Mouse (Mus musculus) liver, embryonic 16.5 days (tissue): ENCODE results near the gene Zbtb4. TPM values are rescaled to one million over a fixed set of nuclear protein-coding genes. Genes with fewer than 3 reads are reported as not detected.
"Not testable (repeated sequence)": the region's sequence is repeated elsewhere in the genome, so short reads cannot be mapped to it uniquely, and the experiment has no call there.

ENCODE experiments used
- ATAC-seq: fragments of 200-750 bp; cut with Nextera tagmentation; 2 replicates; pipeline ENCODE4 v1.8.0; 2017; ENCODE audit warnings: low read depth, mild to moderate bottlenecking, moderate number of reproducible peaks, moderate library complexity
- H3K27ac ChIP-seq: fragments of 300-500 bp; sonication (generic); 2 replicates; pipeline ENCODE4 v1.5.1; 2014; ENCODE audit warnings: mild to moderate bottlenecking, low read length
- H3K27me3 ChIP-seq: fragments of 300-500 bp; sonication (generic); 2 replicates; pipeline ENCODE4 v1.6.1; 2014; ENCODE audit warnings: low read depth, low read length, mixed read lengths; ENCODE audit not compliant: control insufficient read depth, insufficient read depth
- H3K36me3 ChIP-seq: fragments of 300-500 bp; sonication (generic); 2 replicates; pipeline ENCODE4 v1.6.1; 2014; ENCODE audit warnings: mild to moderate bottlenecking; ENCODE audit not compliant: control insufficient read depth, insufficient read depth
- H3K4me1 ChIP-seq: fragments of 300-500 bp; sonication (generic); 2 replicates; pipeline ENCODE4 v1.6.1; 2014; ENCODE audit warnings: low read depth, low read length, mixed read lengths; ENCODE audit not compliant: control insufficient read depth
- H3K4me2 ChIP-seq: fragments of 300-500 bp; sonication (generic); 2 replicates; pipeline ENCODE4 v1.6.1; 2014; ENCODE audit warnings: low read depth, low read length, mixed read lengths
- H3K4me3 ChIP-seq: fragments of 300-500 bp; sonication (generic); 2 replicates; pipeline ENCODE4 v1.5.1; 2014; ENCODE audit warnings: low read depth, mild to moderate bottlenecking, low read length
- H3K9ac ChIP-seq: fragments of 300-500 bp; sonication (generic); 2 replicates; pipeline ENCODE4 v1.6.1; 2014; ENCODE audit warnings: low read depth, low read length
- H3K9me3 ChIP-seq: fragments of 300-500 bp; sonication (generic); replicated peaks from 2 replicates; pipeline ENCODE4 v1.6.1; 2016; ENCODE audit warnings: low read length; ENCODE audit not compliant: control insufficient read depth
- WGBS: fragments of 180-500 bp; shearing (Covaris S2); extraction: QIAGEN DNeasy Blood & Tissue Kit; methylation state at CpG from one replicate; pipeline ENCODE4 v1.1.7; 2014; ENCODE audit not compliant: insufficient replicate concordance; 5-methylcytosine and 5-hydroxymethylcytosine counted together
- polyA plus RNA-seq: library from polyadenylated mRNA; unstranded; fragments of >200 nt; fragmentation: Nextera tagmentation; extraction: Ambion mirVana; gene quantifications from 2 replicates; pipeline ENCODE4 v1.2.1, GENCODE M21; 2015

The Zbtb4 gene
- polyA plus RNA-seq, 1 experiment from 2014 or later, result 0.61 TPM

DNA sequence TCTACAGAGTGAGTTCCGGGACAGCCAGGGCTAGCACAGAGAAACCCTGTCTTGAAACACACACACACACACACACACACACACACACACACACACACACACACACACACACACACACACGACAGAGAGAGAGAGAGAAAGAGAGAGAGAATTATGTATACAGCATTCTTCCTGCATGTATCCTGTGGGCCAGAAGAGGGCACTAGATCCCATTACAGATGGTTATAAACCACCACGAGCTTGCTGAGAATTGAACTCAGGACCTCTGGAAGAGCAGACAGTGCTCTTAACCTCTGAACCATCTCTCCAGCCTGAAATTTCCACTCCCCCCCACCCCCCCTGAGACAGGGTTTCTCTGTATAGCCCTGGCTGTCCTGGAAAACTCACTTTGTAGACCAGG is 34.3 kb upstream of the Zbtb4 start:
- peaks cover 26% of the 10 kb centered on the region for H3K36me3 ChIP-seq
- not testable (repeated sequence) for ATAC-seq, H3K9me3 ChIP-seq, H3K27ac ChIP-seq, H3K4me1 ChIP-seq, H3K9ac ChIP-seq, H3K4me3 ChIP-seq, H3K4me2 ChIP-seq, H3K27me3 ChIP-seq
- WGBS, result 65% methylated on average over 2 of the region's 3 CpGs

- peak; percentile 67 for ATAC-seq
- Histone ChIP-seq H3K4me2 (no peak overlapping the region), H3K9ac (no peak overlapping the region), H3K27ac (no peak overlapping the region), H3K4me1 (peaks cover 39% of the 10 kb centered on the region), H3K4me3 (no peak overlapping the region), H3K36me3 (peaks cover 12% of the 10 kb centered on the region), H3K9me3 (no peaks in the 10 kb centered on the region), H3K27me3 (no peaks in the 10 kb centered on the region)
- WGBS, result 27% methylated on average over 3 of the region's 3 CpGs
These were observed 14.1 kb upstream of the Zbtb4 start for GRCm38 (mm10) chr11:69751635-69752034.

- H3K9me3 ChIP-seq, result no peaks in the 10 kb centered on the region
- peaks cover 45% of the 10 kb centered on the region for H3K4me1 ChIP-seq
- peaks cover 3% of the 10 kb centered on the region for H3K36me3 ChIP-seq
- no peak overlapping the region for H3K27ac ChIP-seq
- no peaks in the 10 kb centered on the region for H3K27me3 ChIP-seq
- H3K9ac ChIP-seq, result no peak overlapping the region
- no peak overlapping the region for H3K4me2 ChIP-seq
- ATAC-seq, result no peak
- H3K4me3 ChIP-seq, result no peak overlapping the region
These were observed 13.0 kb upstream of the Zbtb4 start for GRCm38 (mm10) chr11:69752686-69753085.

DNA sequence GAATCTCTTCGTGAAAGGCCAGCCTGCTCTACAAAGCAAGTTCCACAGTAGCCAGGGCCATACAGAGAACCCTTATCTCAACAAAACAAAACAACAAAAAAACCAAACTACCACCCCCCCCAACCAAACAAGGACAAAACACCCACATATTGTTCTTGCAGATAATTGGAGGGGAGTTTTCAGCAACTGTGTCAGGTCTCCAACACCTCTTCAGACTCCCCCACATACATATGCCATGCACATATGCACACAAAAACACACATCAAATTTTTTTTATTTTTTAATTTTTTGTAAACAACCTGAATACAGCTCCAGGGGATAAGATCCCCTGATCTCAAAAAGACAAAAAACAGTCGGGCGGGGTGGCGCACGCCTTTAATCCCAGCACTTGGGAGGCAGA is 11.5 kb upstream of the Zbtb4 start:
- Histone ChIP-seq H3K4me2 (peak overlapping the region; percentile 11; the same call in 1 of the 2 replicates), H3K27ac (peak overlapping the region; percentile 4; the same call in 1 of the 2 replicates)
- WGBS, result 61% methylated on average over 5 of the region's 5 CpGs

GRCm38 (mm10) chr11:69754701-69755100 is 11.0 kb upstream of the Zbtb4 start:
- Histone ChIP-seq H3K9me3 (no peaks in the 10 kb centered on the region), H3K4me3 (0 out of 2 replicates have a peak overlapping the region, but pooled peaks have one; percentile 7), H3K4me2 (0 out of 2 replicates have a peak overlapping the region, but pooled peaks have one; percentile 11), H3K4me1 (peaks cover 48% of the 10 kb centered on the region), H3K27me3 (no peaks in the 10 kb centered on the region), H3K27ac (peak overlapping the region; percentile 4; the same call in 1 of the 2 replicates), H3K36me3 (no peaks in the 10 kb centered on the region; the same call in 1 of the 2 replicates), H3K9ac (no peak overlapping the region)
- WGBS, result 53% methylated on average over 3 of the region's 3 CpGs
- ATAC-seq, result no peak

More for the DNA sequence above, 11.5 kb upstream of the Zbtb4 start:
- Histone ChIP-seq H3K27me3 (no peaks in the 10 kb centered on the region), H3K4me3 (0 out of 2 replicates have a peak overlapping the region, but pooled peaks have one; percentile 7), H3K36me3 (no peaks in the 10 kb centered on the region; the same call in 1 of the 2 replicates), H3K9me3 (no peaks in the 10 kb centered on the region), H3K9ac (no peak overlapping the region), H3K4me1 (peaks cover 45% of the 10 kb centered on the region)
- ATAC-seq, result no peak

DNA sequence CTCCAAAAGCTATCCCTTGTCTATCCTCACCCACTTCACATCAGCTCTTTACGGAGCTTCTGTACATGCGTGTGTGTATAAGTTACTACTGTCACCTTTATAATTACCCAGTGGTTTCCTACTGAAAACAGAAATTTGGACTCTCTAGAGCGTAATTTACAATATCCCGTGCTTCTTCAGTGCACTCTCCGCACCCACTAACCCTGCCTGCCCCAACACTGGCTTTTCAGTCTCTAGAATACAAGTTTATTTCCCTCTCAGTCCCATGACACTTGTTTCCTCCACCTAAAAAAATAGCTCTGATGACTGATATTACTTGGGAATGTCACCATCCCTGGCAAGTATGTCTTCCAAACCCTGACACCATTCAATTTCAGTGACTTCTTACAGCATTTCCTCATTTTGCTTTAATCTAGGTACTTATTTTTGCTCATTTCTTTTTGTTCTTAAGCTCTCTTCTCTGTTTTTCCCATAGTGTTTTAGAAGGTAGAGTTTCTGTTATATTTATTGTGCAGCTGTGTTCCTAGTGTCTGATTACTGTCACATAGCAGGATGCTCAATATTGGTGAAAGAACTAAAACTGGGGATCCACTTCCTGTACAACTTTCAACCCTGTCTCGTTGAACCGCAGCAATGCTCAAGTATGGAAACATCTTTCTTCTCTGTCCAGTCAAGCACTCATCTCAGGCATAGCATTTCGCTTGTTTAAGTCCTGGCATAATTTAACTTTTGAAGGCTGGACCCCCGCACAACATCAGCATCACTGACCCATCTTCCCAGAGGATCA is 8.2 kb upstream of the Zbtb4 start:
- H3K27ac ChIP-seq, result peak overlapping the region; percentile 97
- peaks cover 49% of the 10 kb centered on the region for H3K4me1 ChIP-seq
- 41% methylated on average over 9 of the region's 9 CpGs for WGBS
- H3K27me3 ChIP-seq, result no peaks in the 10 kb centered on the region
- H3K4me3 ChIP-seq, result peak overlapping the region; percentile 71
- H3K4me2 ChIP-seq, result peak overlapping the region; percentile 93
- no peaks in the 10 kb centered on the region; the same call in 1 of the 2 replicates for H3K36me3 ChIP-seq
- H3K9ac ChIP-seq, result peak overlapping the region; percentile 91
- no peak for ATAC-seq
- no peaks in the 10 kb centered on the region for H3K9me3 ChIP-seq

- Histone ChIP-seq H3K9ac (peak overlapping the region; percentile 91), H3K27ac (peak overlapping the region; percentile 97), H3K4me2 (peak overlapping the region; percentile 93), H3K36me3 (no peaks in the 10 kb centered on the region; the same call in 1 of the 2 replicates), H3K4me3 (peak overlapping the region; percentile 71), H3K4me1 (peaks cover 43% of the 10 kb centered on the region), H3K27me3 (no peaks in the 10 kb centered on the region), H3K9me3 (no peaks in the 10 kb centered on the region)
- peak; percentile 80 for ATAC-seq
- WGBS, result under 1% methylated on average over 25 of the region's 26 CpGs
These were observed 7.6 kb upstream of the Zbtb4 start for GRCm38 (mm10) chr11:69758090-69758456.

DNA sequence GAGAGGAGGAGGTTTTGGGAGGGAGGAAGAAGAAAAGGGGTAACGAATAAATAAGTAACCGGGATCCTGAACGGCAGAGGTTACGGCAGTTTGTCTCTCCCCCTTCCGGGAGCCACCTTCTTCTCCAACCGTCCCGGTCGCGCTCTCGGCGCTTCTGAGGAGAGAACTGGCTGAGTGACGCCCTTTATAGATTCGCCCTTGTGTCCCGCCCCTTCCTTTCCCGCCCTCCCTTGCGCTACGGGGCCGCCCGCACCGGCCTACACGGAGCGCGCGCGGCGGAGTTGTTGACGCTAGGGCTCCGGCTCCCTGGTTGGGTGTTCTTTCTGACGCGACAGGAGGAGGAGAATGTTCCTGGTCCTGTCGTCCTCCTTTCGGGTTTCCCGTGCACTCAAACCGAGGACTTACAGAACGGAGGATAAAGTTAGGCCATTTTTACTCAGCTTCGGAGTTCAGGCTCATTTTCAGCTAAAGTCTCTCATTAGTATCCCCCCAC is 7.2 kb upstream of the Zbtb4 start, which contains the start of gene Polr2a:
Polr2a (minus strand) TSS at position 160 of the 493 bp plus-strand sequence.
- Histone ChIP-seq H3K9ac (peak within 1 kb of the TSS; percentile 91), H3K4me2 (peak within 1 kb of the TSS; percentile 93), H3K4me3 (peak within 1 kb of the TSS; percentile 71), H3K27ac (peak within 1 kb of the TSS; percentile 97), H3K36me3 (no peaks in the 10 kb centered on the region; the same call in 1 of the 2 replicates), H3K4me1 (peaks cover 42% of the 10 kb centered on the region), H3K27me3 (no peaks in the 10 kb centered on the region), H3K9me3 (no peaks in the 10 kb centered on the region)
- ATAC-seq, result peak; percentile 90
- WGBS, result under 1% methylated on average over 36 of the region's 36 CpGs
